Mouse (Mus musculus) kidney, adult 2 months (tissue): Measurements from ENCODE around the gene Adprhl1. TPM values are rescaled to one million over a fixed set of nuclear protein-coding genes. Genes with fewer than 3 reads are reported as not detected.
A peak's percentile ranks its signal among the peaks of the same experiment; 100 is the strongest.

ENCODE experiments used
- DNase-seq: peaks from one replicate; pipeline ENCODE4 v3.0.0; 2021
- H3K27ac ChIP-seq: fragments of 200-500 bp; 2 replicates; pipeline ENCODE4 v1.5.1; 2012; ENCODE audit warnings: low read depth, low read length, control low read depth, inconsistent platforms; ENCODE audit not compliant: insufficient read depth
- H3K27me3 ChIP-seq: fragments of 200-500 bp; replicated peaks from 2 replicates; pipeline ENCODE4 v1.6.1; 2012; ENCODE audit warnings: mild to moderate bottlenecking, moderate library complexity, low read length, inconsistent platforms; ENCODE audit not compliant: control insufficient read depth, insufficient read depth
- H3K36me3 ChIP-seq: fragments of 200-500 bp; 2 replicates; pipeline ENCODE4 v1.6.1; 2012; ENCODE audit warnings: mild to moderate bottlenecking, moderate library complexity, low read length, inconsistent platforms; ENCODE audit not compliant: control insufficient read depth, insufficient read depth
- H3K4me1 ChIP-seq: fragments of 200-500 bp; 2 replicates; pipeline ENCODE4 v1.6.1; 2011; ENCODE audit warnings: low read length; ENCODE audit not compliant: control insufficient read depth, insufficient read depth
- H3K4me3 ChIP-seq: fragments of 200-500 bp; 2 replicates; pipeline ENCODE4 v1.5.1; 2011; ENCODE audit warnings: mild to moderate bottlenecking, low read depth, low read length, control low read depth; ENCODE audit not compliant: insufficient read depth
- CTCF ChIP-seq: fragments of 200-500 bp; conservative IDR thresholded peaks from 2 replicates; pipeline ENCODE4 v1.5.1; 2011; ENCODE audit warnings: low read depth, mild to moderate bottlenecking, control low read depth, low read length, moderate library complexity, mixed read lengths; ENCODE audit not compliant: insufficient read depth, insufficient read length
- POLR2A ChIP-seq: fragments of 200-500 bp; IDR thresholded peaks from one replicate; pipeline ENCODE4 v1.6.1; 2011; ENCODE audit warnings: low read depth, low read length, control low read depth
- WGBS: fragments of 180-500 bp; shearing (Covaris S2); methylation state at CpG from one replicate; pipeline ENCODE4 v1.1.7; 2018; 5-methylcytosine and 5-hydroxymethylcytosine counted together
- polyA plus RNA-seq: library from polyadenylated mRNA; depleted of rRNA; stranded (reverse); fragments of >200 nt; gene quantifications from 2 replicates; pipeline ENCODE4 v1.2.3, GENCODE M21; 2012

Adprhl1 gene
- polyA plus RNA-seq, 1 experiment = 0.99 TPM

GRCm38 (mm10) chr8:13204371-13205140, 49.4 kb downstream of the Adprhl1 start:
- 51% methylated on average over 12 of the region's 12 CpGs for WGBS
- H3K36me3 ChIP-seq = no peaks in the 10 kb centered on the region
- H3K27ac ChIP-seq = peak overlapping the region; percentile 6; the same call in 1 of the 2 replicates
- no peak for TF ChIP-seq CTCF
- TF ChIP-seq POLR2A = no peak
- H3K4me3 ChIP-seq = no peak overlapping the region
- H3K4me1 ChIP-seq = peaks cover 3% of the 10 kb centered on the region; the same call in 1 of the 2 replicates
- DNase-seq = peak; percentile 77
- H3K27me3 ChIP-seq = no peaks in the 10 kb centered on the region

DNA sequence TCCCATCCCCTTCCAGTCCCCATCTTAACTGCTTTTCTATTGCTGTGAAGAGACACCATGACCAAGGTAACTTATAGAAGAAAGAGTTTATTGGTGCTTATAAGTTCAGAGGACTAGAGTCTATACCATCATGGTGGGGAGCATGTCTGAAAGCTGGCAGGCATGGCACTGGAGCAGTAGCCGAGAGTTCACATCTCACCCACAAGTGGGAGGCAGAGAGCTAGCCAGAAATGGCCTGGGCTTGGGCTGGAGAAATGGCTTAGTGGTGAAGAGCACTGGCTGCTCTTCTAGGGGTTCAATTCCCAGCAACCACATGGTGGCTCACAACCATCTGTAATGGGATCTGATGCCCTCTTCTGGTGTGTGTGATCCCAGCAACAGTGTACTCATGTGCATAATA, 50.5 kb downstream of the Adprhl1 start:
- DNase-seq = no peak
- H3K27ac ChIP-seq = no peak overlapping the region
- no peaks in the 10 kb centered on the region for H3K36me3 ChIP-seq
- WGBS = 88% methylated on average over 1 of the region's 1 CpGs
- H3K4me3 ChIP-seq = no peak overlapping the region
- TF ChIP-seq POLR2A (no peak), CTCF (0 out of 2 replicates have a peak, but pooled peaks have one; percentile 25)
- H3K4me1 ChIP-seq = peaks cover 3% of the 10 kb centered on the region; the same call in 1 of the 2 replicates
- no peaks in the 10 kb centered on the region for H3K27me3 ChIP-seq

DNA sequence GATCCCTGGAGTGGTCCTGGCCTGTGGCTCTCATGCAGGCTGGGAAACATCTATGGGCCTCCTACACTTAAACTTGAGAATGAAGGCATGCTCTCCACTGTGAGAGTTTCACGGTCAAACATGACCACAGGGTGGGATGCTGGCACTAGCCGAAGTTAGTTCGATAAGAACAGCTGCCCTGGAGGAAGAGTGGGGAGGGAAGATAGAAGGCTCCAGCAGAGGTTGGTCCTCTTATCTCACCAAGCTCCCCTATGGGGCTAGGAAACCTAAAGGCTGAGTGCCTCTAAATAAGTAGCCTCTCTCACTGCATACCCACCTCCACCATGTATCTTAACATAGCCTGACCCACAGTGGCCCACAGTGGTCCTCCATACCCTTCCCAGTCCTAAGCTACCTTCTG, 51.2 kb downstream of the Adprhl1 start:
- Histone ChIP-seq H3K4me3 (no peak overlapping the region), H3K27me3 (no peaks in the 10 kb centered on the region)
- 90% methylated on average over 3 of the region's 3 CpGs for WGBS

GRCm38 (mm10) chr8:13202041-13202440, 51.9 kb downstream of the Adprhl1 start:
- WGBS = 44% methylated on average over 3 of the region's 3 CpGs
- Histone ChIP-seq H3K36me3 (no peaks in the 10 kb centered on the region), H3K27me3 (no peaks in the 10 kb centered on the region), H3K4me3 (peak overlapping the region; percentile 34), H3K27ac (no peak overlapping the region), H3K4me1 (peaks cover 7% of the 10 kb centered on the region; the same call in 1 of the 2 replicates)
- no peak for DNase-seq
- no peak for TF ChIP-seq POLR2A
- no peak for TF ChIP-seq CTCF

More for the DNA sequence above, 51.2 kb downstream of the Adprhl1 start:
- DNase-seq = no peak
- no peaks in the 10 kb centered on the region for H3K36me3 ChIP-seq
- H3K27ac ChIP-seq = no peak overlapping the region
- TF ChIP-seq CTCF (no peak), POLR2A (no peak)
- H3K4me1 ChIP-seq = peaks cover 3% of the 10 kb centered on the region; the same call in 1 of the 2 replicates

GRCm38 (mm10) chr8:13201013-13201334, 53.0 kb downstream of the Adprhl1 start:
- Histone ChIP-seq H3K4me3 (peak overlapping the region; percentile 89), H3K27ac (peak overlapping the region; percentile 96), H3K36me3 (no peaks in the 10 kb centered on the region), H3K4me1 (peaks cover 8% of the 10 kb centered on the region; the same call in 1 of the 2 replicates), H3K27me3 (no peaks in the 10 kb centered on the region)
- 2% methylated on average over 18 of the region's 18 CpGs for WGBS
- no peak for DNase-seq
- TF ChIP-seq POLR2A = no peak
- no peak for TF ChIP-seq CTCF

- WGBS = 2% methylated on average over 58 of the region's 58 CpGs
- H3K27me3 ChIP-seq = no peaks in the 10 kb centered on the region
- H3K4me3 ChIP-seq = peak within 1 kb of the TSS; percentile 89
- DNase-seq = peak; percentile 80
- no peak for TF ChIP-seq CTCF
- TF ChIP-seq POLR2A = no peak
- H3K27ac ChIP-seq = peak within 1 kb of the TSS; percentile 96
- H3K4me1 ChIP-seq = peaks cover 8% of the 10 kb centered on the region; the same call in 1 of the 2 replicates
- H3K36me3 ChIP-seq = no peaks in the 10 kb centered on the region
Measured at GRCm38 (mm10) chr8:13200301-13201012, 53.5 kb downstream of the Adprhl1 start, which contains the start of gene Grtp1. Grtp1 (minus strand) TSS chr8:13200620.

DNA sequence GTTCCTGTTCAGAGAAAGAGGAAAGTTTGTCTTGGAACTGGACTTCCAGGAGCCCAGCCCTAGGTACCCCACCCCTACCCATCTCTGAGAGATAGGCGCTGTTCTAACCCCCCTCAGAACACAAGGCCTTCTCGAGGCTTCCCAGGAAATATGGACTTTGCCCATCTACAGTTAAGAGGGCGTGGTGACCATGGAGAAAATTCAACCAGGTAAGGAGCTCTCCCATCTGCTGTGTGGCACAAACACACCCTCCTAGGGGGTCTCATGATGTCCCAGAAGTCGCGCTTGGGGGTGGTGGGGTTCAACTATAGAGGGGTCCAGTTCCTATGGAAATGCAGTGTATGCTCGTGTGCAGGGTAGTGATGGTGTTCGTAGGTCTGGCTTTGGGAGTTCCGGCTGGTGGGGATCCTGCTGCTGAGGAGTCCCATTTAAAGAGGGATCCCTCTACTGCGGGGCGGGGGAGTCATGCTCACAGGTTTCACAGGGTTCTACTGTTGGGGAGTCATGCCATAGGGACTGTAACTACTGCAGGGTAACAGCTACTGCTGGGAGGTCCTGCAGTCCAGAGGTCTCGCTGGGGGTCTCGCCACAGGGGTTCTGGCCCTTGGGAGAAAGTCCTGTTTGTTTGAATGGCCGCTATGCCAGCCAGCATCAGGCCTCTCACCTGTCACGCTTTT, 54.4 kb downstream of the Adprhl1 start:
- 31% methylated on average over 14 of the region's 14 CpGs for WGBS
- DNase-seq = peak; percentile 85
- Histone ChIP-seq H3K4me1 (peaks cover 8% of the 10 kb centered on the region; the same call in 1 of the 2 replicates), H3K4me3 (peak overlapping the region; percentile 89), H3K36me3 (no peaks in the 10 kb centered on the region), H3K27ac (peak overlapping the region; percentile 61; the same call in 1 of the 2 replicates), H3K27me3 (no peaks in the 10 kb centered on the region)
- TF ChIP-seq POLR2A (no peak), CTCF (no peak)
